Mouse (Mus musculus): Measurements from ENCODE around the gene Defb48. TPM values are rescaled to one million over a fixed set of nuclear protein-coding genes. Genes with fewer than 3 reads are reported as not detected.

The Defb48 gene
- polyA plus RNA-seq, 1 experiment from 2014 or later, result not detected

DNA sequence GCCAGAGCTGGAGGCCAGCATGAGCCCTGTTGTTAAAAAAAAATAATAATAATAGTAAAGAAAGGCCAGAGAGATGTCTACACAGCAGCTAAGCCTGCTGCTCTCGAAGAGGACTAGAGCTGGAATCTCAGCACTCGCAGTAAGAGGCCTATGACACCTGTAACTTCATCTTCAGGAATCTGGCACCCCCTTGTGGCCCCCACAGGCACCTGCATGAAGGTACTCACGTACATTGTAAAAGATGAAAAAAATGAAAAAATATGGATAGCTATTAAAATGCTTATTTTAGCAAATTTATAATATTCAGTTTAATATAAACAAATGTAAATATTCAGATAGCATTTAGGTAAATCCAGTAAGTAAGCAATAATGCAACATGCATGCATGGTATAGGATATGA lies 44.9 kb downstream of the Defb48 start:
- 77% methylated on average over 3 of the region's 3 CpGs for WGBS (ENCODE audit: insufficient replicate concordance)

GRCm38 (mm10) chr14:62937675-62938074 lies 46.6 kb downstream of the Defb48 start:
- no peak overlapping the region for H3K9ac ChIP-seq (ENCODE audit: low read depth, low read length)
- H3K27me3 ChIP-seq (ENCODE audit: control insufficient read depth, insufficient read depth, low read depth, low read length), result no peaks in the 10 kb centered on the region
- H3K36me3 ChIP-seq (ENCODE audit: control insufficient read depth, insufficient read depth), result peaks cover 7% of the 10 kb centered on the region; the same call in 1 of the 2 replicates
- 73% methylated on average over 5 of the region's 5 CpGs for WGBS (ENCODE audit: insufficient replicate concordance)
- H3K9me3 ChIP-seq (replicated peaks; ENCODE audit: control insufficient read depth, low read length), result no peaks in the 10 kb centered on the region
- no peak overlapping the region for H3K27ac ChIP-seq (ENCODE audit: low read length)
- H3K4me1 ChIP-seq (ENCODE audit: control insufficient read depth, low read depth, low read length), result no peaks in the 10 kb centered on the region
- ATAC-seq (ENCODE audit: low read depth), result no peak
- no peak overlapping the region for H3K4me3 ChIP-seq (ENCODE audit: low read depth, low read length)
- no peak overlapping the region for H3K4me2 ChIP-seq (ENCODE audit: low read depth, low read length)

More for the DNA sequence above, 44.9 kb downstream of the Defb48 start:
- H3K9ac ChIP-seq (ENCODE audit: low read depth, low read length), result no peak overlapping the region
- no peaks in the 10 kb centered on the region for H3K27me3 ChIP-seq (ENCODE audit: control insufficient read depth, insufficient read depth, low read depth, low read length)
- no peak overlapping the region for H3K4me2 ChIP-seq (ENCODE audit: low read depth, low read length)
- no peak for ATAC-seq (ENCODE audit: low read depth)
- no peaks in the 10 kb centered on the region for H3K4me1 ChIP-seq (ENCODE audit: control insufficient read depth, low read depth, low read length)
- H3K9me3 ChIP-seq (replicated peaks; ENCODE audit: control insufficient read depth, low read length), result no peaks in the 10 kb centered on the region
- no peak overlapping the region for H3K4me3 ChIP-seq (ENCODE audit: low read depth, low read length)
- H3K36me3 ChIP-seq (ENCODE audit: control insufficient read depth, insufficient read depth), result peaks cover 10% of the 10 kb centered on the region
- H3K27ac ChIP-seq (ENCODE audit: low read length), result no peak overlapping the region

GRCm38 (mm10) chr14:62936631-62937380 lies 47.5 kb downstream of the Defb48 start:
- H3K9ac ChIP-seq (ENCODE audit: low read depth, low read length), result no peak overlapping the region
- H3K27me3 ChIP-seq (ENCODE audit: control insufficient read depth, insufficient read depth, low read depth, low read length), result no peaks in the 10 kb centered on the region
- peaks cover 7% of the 10 kb centered on the region; the same call in 1 of the 2 replicates for H3K36me3 ChIP-seq (ENCODE audit: control insufficient read depth, insufficient read depth)
- 60% methylated on average over 6 of the region's 6 CpGs for WGBS (ENCODE audit: insufficient replicate concordance)
- H3K4me1 ChIP-seq (ENCODE audit: control insufficient read depth, low read depth, low read length), result no peaks in the 10 kb centered on the region
- no peak for ATAC-seq (ENCODE audit: low read depth)
- no peak overlapping the region for H3K27ac ChIP-seq (ENCODE audit: low read length)
- H3K9me3 ChIP-seq (replicated peaks; ENCODE audit: control insufficient read depth, low read length), result no peaks in the 10 kb centered on the region
- H3K4me2 ChIP-seq (ENCODE audit: low read depth, low read length), result no peak overlapping the region
- H3K4me3 ChIP-seq (ENCODE audit: low read depth, low read length), result no peak overlapping the region

- 73% methylated on average over 9 of the region's 9 CpGs for WGBS (ENCODE audit: insufficient replicate concordance)
- Histone ChIP-seq H3K27me3 (ENCODE audit: control insufficient read depth, insufficient read depth, low read depth, low read length) (no peaks in the 10 kb centered on the region), H3K9ac (ENCODE audit: low read depth, low read length) (no peak overlapping the region), H3K36me3 (ENCODE audit: control insufficient read depth, insufficient read depth) (peaks cover 7% of the 10 kb centered on the region; the same call in 1 of the 2 replicates), H3K9me3 (replicated peaks; ENCODE audit: control insufficient read depth, low read length) (no peaks in the 10 kb centered on the region), H3K4me3 (ENCODE audit: low read depth, low read length) (no peak overlapping the region), H3K4me2 (ENCODE audit: low read depth, low read length) (no peak overlapping the region), H3K27ac (ENCODE audit: low read length) (no peak overlapping the region), H3K4me1 (ENCODE audit: control insufficient read depth, low read depth, low read length) (no peaks in the 10 kb centered on the region)
- ATAC-seq (ENCODE audit: low read depth), result no peak
Observed at GRCm38 (mm10) chr14:62935361-62935760, 48.9 kb downstream of the Defb48 start.

- Histone ChIP-seq H3K4me2 (ENCODE audit: low read depth, low read length) (no peak overlapping the region), H3K27ac (ENCODE audit: low read length) (no peak overlapping the region), H3K9me3 (replicated peaks; ENCODE audit: control insufficient read depth, low read length) (no peaks in the 10 kb centered on the region), H3K4me1 (ENCODE audit: control insufficient read depth, low read depth, low read length) (no peaks in the 10 kb centered on the region), H3K4me3 (ENCODE audit: low read depth, low read length) (no peak overlapping the region), H3K27me3 (ENCODE audit: control insufficient read depth, insufficient read depth, low read depth, low read length) (no peaks in the 10 kb centered on the region), H3K9ac (ENCODE audit: low read depth, low read length) (no peak overlapping the region), H3K36me3 (ENCODE audit: control insufficient read depth, insufficient read depth) (peaks cover 4% of the 10 kb centered on the region; the same call in 1 of the 2 replicates)
- no peak for ATAC-seq (ENCODE audit: low read depth)
- WGBS (ENCODE audit: insufficient replicate concordance), result 30% methylated on average over 5 of the region's 5 CpGs
Observed at GRCm38 (mm10) chr14:62928101-62928541, 56.2 kb downstream of the Defb48 start.

Other genes with a start within 250 kb of the Defb48 start
- 10.6 and 11.9 TPM in 2 replicates for gene Ints6, start 223.3 kb downstream of the Defb48 start, polyA plus RNA-seq (2015; fragmentation: Nextera tagmentation; extraction: Ambion mirVana)
- gene Wdfy2, start 146.8 kb downstream of the Defb48 start, polyA plus RNA-seq (2015; fragmentation: Nextera tagmentation; extraction: Ambion mirVana), result 2.8 and 3.1 TPM in 2 replicates
- not detected in 2 replicates for gene Defb47, start 13.6 kb upstream of the Defb48 start, polyA plus RNA-seq (2015; fragmentation: Nextera tagmentation; extraction: Ambion mirVana)
- gene Defb43, start 27.3 kb upstream of the Defb48 start, polyA plus RNA-seq (2015; fragmentation: Nextera tagmentation; extraction: Ambion mirVana), result not detected in 2 replicates
- gene Defb42, start 62.5 kb upstream of the Defb48 start, polyA plus RNA-seq (2015; fragmentation: Nextera tagmentation; extraction: Ambion mirVana), result not detected in 2 replicates
- gene Defb30, start 65.5 kb upstream of the Defb48 start, polyA plus RNA-seq (2015; fragmentation: Nextera tagmentation; extraction: Ambion mirVana), result not detected in 2 replicates